Mouse (Mus musculus): Measurements from ENCODE around the gene Phpt1.

Phpt1 gene

GRCm38 (mm10) chr2:25582466-25583119 lies 7.6 kb upstream of the Phpt1 start:
- peak; percentile 84 for DNase-seq (ENCODE audit: low spot score)

- DNase-seq (ENCODE audit: low spot score): peak; percentile 44
Measured at GRCm38 (mm10) chr2:25581901-25582301, 6.9 kb upstream of the Phpt1 start.

- peak; percentile 73 for DNase-seq (ENCODE audit: low spot score)
Measured at GRCm38 (mm10) chr2:25581294-25581864, 6.4 kb upstream of the Phpt1 start, which contains the start of gene Ajm1. Gene Ajm1 (minus strand): TSS chr2:25581757.

- peak; percentile 56 for DNase-seq (ENCODE audit: low spot score)
Measured at GRCm38 (mm10) chr2:25580621-25581101, 5.6 kb upstream of the Phpt1 start.

GRCm38 (mm10) chr2:25579737-25580460 lies 4.9 kb upstream of the Phpt1 start:
- peak; percentile 60 for DNase-seq (ENCODE audit: low spot score)

- DNase-seq (ENCODE audit: low spot score): no peak
Measured at GRCm38 (mm10) chr2:25578796-25579736, 4.0 kb upstream of the Phpt1 start.

GRCm38 (mm10) chr2:25577951-25578795 lies 3.1 kb upstream of the Phpt1 start:
- DNase-seq (ENCODE audit: low spot score): no peak

- peak; percentile 35 for DNase-seq (ENCODE audit: low spot score)
Measured at GRCm38 (mm10) chr2:25576965-25577891, 2.2 kb upstream of the Phpt1 start.

GRCm38 (mm10) chr2:25576028-25576850 lies 1.2 kb upstream of the Phpt1 start:
- no peak for DNase-seq (ENCODE audit: low spot score)

GRCm38 (mm10) chr2:25575432-25576027 lies 506 bp upstream of the Phpt1 start:
- peak; percentile 48 for DNase-seq (ENCODE audit: low spot score)

- peak; percentile 38 for DNase-seq (ENCODE audit: low spot score)
Measured at GRCm38 (mm10) chr2:25574136-25574535, 888 bp downstream of the Phpt1 start.

- DNase-seq (ENCODE audit: low spot score): no peak
Measured at GRCm38 (mm10) chr2:25573068-25573467, 2.0 kb downstream of the Phpt1 start.

GRCm38 (mm10) chr2:25571221-25571620 lies 3.8 kb downstream of the Phpt1 start:
- DNase-seq (ENCODE audit: low spot score): no peak

- DNase-seq (ENCODE audit: low spot score): no peak
Measured at GRCm38 (mm10) chr2:25569323-25569722, 5.7 kb downstream of the Phpt1 start.

GRCm38 (mm10) chr2:25568473-25569019 lies 6.5 kb downstream of the Phpt1 start:
- DNase-seq (ENCODE audit: low spot score): no peak

- DNase-seq (ENCODE audit: low spot score): no peak
Measured at GRCm38 (mm10) chr2:25566558-25566957, 8.5 kb downstream of the Phpt1 start.

- no peak for DNase-seq (ENCODE audit: low spot score)
Measured at GRCm38 (mm10) chr2:25565741-25566140, 9.3 kb downstream of the Phpt1 start.

- DNase-seq (ENCODE audit: low spot score): no peak
Measured at GRCm38 (mm10) chr2:25561946-25562345, 13.1 kb downstream of the Phpt1 start.

Data from layer of hippocampus, adult 11-12 months (tissue).